Mouse (Mus musculus) MEL (cell line): ENCODE results near the gene Fam160a1. TPM values are rescaled to one million over a fixed set of nuclear protein-coding genes. Genes with fewer than 3 reads are reported as not detected.

Experiments used
- DNase-seq: peaks from one replicate; pipeline ENCODE4 v3.0.0; 2011; ENCODE audit warnings: low read depth, low spot score
- H3K27ac ChIP-seq: 2 replicates; pipeline ENCODE4 v1.5.1; 2012; ENCODE audit warnings: low read depth, mild to moderate bottlenecking, control low read depth, low read length, moderate library complexity; ENCODE audit not compliant: control insufficient read depth
- H3K27me3 ChIP-seq, 2 experiments: fragments of 150-350 bp in 1 of 2; sonication (generic) in 1 of 2; 2 replicates each; pipeline ENCODE4 v1.6.1; 2012; ENCODE audit warnings: low read length in 2 of 2, mild to moderate bottlenecking in 2 of 2, improper control_type of control experiment in 1 of 2, moderate library complexity in 1 of 2; ENCODE audit not compliant: insufficient read depth in 2 of 2, control insufficient read depth in 1 of 2
- H3K36me3 ChIP-seq, 2 experiments: 2 replicates each; pipeline ENCODE4 v1.6.1; 2012 to 2014; ENCODE audit warnings: low read length in 2 of 2, improper control_type of control experiment in 1 of 2, inconsistent platforms in 1 of 2, mild to moderate bottlenecking in 1 of 2; ENCODE audit not compliant: insufficient read depth in 2 of 2, control insufficient read depth in 1 of 2
- H3K4me1 ChIP-seq, 2 experiments: fragments of 150-350 bp in 1 of 2; sonication (generic) in 1 of 2; 2 replicates each; pipeline ENCODE4 v1.6.1; 2012; ENCODE audit warnings: low read length in 2 of 2, improper control_type of control experiment in 1 of 2, mild to moderate bottlenecking in 1 of 2; ENCODE audit not compliant: insufficient read depth in 2 of 2, control insufficient read depth in 1 of 2
- H3K4me3 ChIP-seq, 2 experiments: fragments of 150-350 bp in 1 of 2; sonication (generic) in 1 of 2; 2 replicates each; pipeline ENCODE4 v1.5.1; 2012; ENCODE audit warnings: low read depth in 2 of 2, low read length in 2 of 2, mild to moderate bottlenecking in 2 of 2, moderate library complexity in 2 of 2, control low read depth in 1 of 2, improper control_type of control experiment in 1 of 2; ENCODE audit not compliant: control insufficient read depth in 1 of 2, insufficient read depth in 1 of 2
- H3K79me2 ChIP-seq: 2 replicates; pipeline ENCODE4 v1.6.1; 2012; ENCODE audit warnings: mild to moderate bottlenecking, low read length, moderate library complexity; ENCODE audit not compliant: control insufficient read depth, poor library complexity, insufficient read depth
- H3K9ac ChIP-seq: 2 replicates; pipeline ENCODE4 v1.6.1; 2012; ENCODE audit warnings: low read depth, mild to moderate bottlenecking, control low read depth, low read length, moderate library complexity; ENCODE audit not compliant: control insufficient read depth, poor library complexity, severe bottlenecking
- H3K9me3 ChIP-seq: fragments of 150-350 bp; sonication (generic); replicated peaks from 2 replicates; pipeline ENCODE4 v1.6.1; 2012; ENCODE audit warnings: mild to moderate bottlenecking, low read length, improper control_type of control experiment, moderate library complexity; ENCODE audit not compliant: insufficient read depth
- CHD1 ChIP-seq: IDR thresholded peaks from 2 replicates; pipeline ENCODE4 v1.6.1; 2012; ENCODE audit warnings: low read depth, mild to moderate bottlenecking, inconsistent platforms, low read length, improper control_type of control experiment
- CHD2 ChIP-seq: IDR thresholded peaks from 2 replicates; pipeline ENCODE4 v1.6.1; 2011; ENCODE audit warnings: low read length, improper control_type of control experiment
- CTCF ChIP-seq, 3 experiments: IDR thresholded peaks in 2 of 3; conservative IDR thresholded peaks in 1 of 3; 2 replicates each; pipeline ENCODE4 v1.5.1; 2011 to 2012; ENCODE audit warnings: low read length in 3 of 3, low read depth in 2 of 3, mild to moderate bottlenecking in 2 of 3, improper control_type of control experiment in 1 of 3, inconsistent platforms in 1 of 3, mixed read lengths in 1 of 3, moderate library complexity in 1 of 3; ENCODE audit not compliant: control insufficient read depth in 1 of 3, insufficient read depth in 1 of 3, poor library complexity in 1 of 3, severe bottlenecking in 1 of 3
- ELF1 ChIP-seq: IDR thresholded peaks from 2 replicates; pipeline ENCODE4 v1.6.1; 2014; ENCODE audit warnings: low read depth, mild to moderate bottlenecking, inconsistent platforms, low read length, improper control_type of control experiment, moderate library complexity
- ETS1 ChIP-seq: IDR thresholded peaks from 2 replicates; pipeline ENCODE4 v1.6.1; 2012; ENCODE audit warnings: low read depth, mild to moderate bottlenecking, inconsistent platforms, low read length, improper control_type of control experiment, moderate library complexity
- GABPA ChIP-seq: IDR thresholded peaks from 2 replicates; pipeline ENCODE4 v1.6.1; 2012; ENCODE audit warnings: low read depth, mild to moderate bottlenecking, inconsistent platforms, low read length, improper control_type of control experiment, moderate library complexity
- GATA1 ChIP-seq: IDR thresholded peaks from 2 replicates; pipeline ENCODE4 v1.6.1; 2011; ENCODE audit warnings: low read depth, low read length, improper control_type of control experiment
- HCFC1 ChIP-seq: IDR thresholded peaks from 2 replicates; pipeline ENCODE4 v1.6.1; 2012; ENCODE audit warnings: low read depth, mild to moderate bottlenecking, inconsistent platforms, low read length, improper control_type of control experiment, moderate library complexity
- JUND ChIP-seq: IDR thresholded peaks from 2 replicates; pipeline ENCODE4 v1.6.1; 2011; ENCODE audit warnings: low read depth, mild to moderate bottlenecking, improper control_type of control experiment, low read length
- KAT2A ChIP-seq: conservative IDR thresholded peaks from 2 replicates; pipeline ENCODE4 v1.6.1; 2012; ENCODE audit warnings: low read depth, low read length, improper control_type of control experiment, inconsistent platforms
- MAFK ChIP-seq: IDR thresholded peaks from 2 replicates; pipeline ENCODE4 v1.6.1; 2011; ENCODE audit warnings: low read depth, mild to moderate bottlenecking, low read length, improper control_type of control experiment, borderline replicate concordance
- MAX ChIP-seq: IDR thresholded peaks from 2 replicates; pipeline ENCODE4 v1.6.1; 2011; ENCODE audit warnings: low read length, improper control_type of control experiment
- MEF2A ChIP-seq: IDR thresholded peaks from 2 replicates; pipeline ENCODE4 v1.6.1; 2014; ENCODE audit warnings: low read depth, mild to moderate bottlenecking, inconsistent platforms, low read length, improper control_type of control experiment; ENCODE audit not compliant: poor library complexity, insufficient replicate concordance, severe bottlenecking; ENCODE audit errors: extremely low read depth
- MXI1 ChIP-seq: IDR thresholded peaks from 2 replicates; pipeline ENCODE4 v1.6.1; 2011; ENCODE audit warnings: mild to moderate bottlenecking, low read depth, low read length, improper control_type of control experiment
- MYC ChIP-seq: IDR thresholded peaks from 2 replicates; pipeline ENCODE4 v1.6.1; 2011; ENCODE audit warnings: low read depth, mild to moderate bottlenecking, low read length, improper control_type of control experiment, moderate library complexity
- NRF1 ChIP-seq: IDR thresholded peaks from 2 replicates; pipeline ENCODE4 v1.6.1; 2014; ENCODE audit warnings: low read depth, mild to moderate bottlenecking, inconsistent platforms, low read length, improper control_type of control experiment, moderate library complexity; ENCODE audit not compliant: poor library complexity, insufficient read depth, severe bottlenecking
- POLR2AphosphoS2 ChIP-seq: IDR thresholded peaks from 2 replicates; pipeline ENCODE4 v1.6.1; 2011; ENCODE audit warnings: low read length, improper control_type of control experiment
- RAD21 ChIP-seq: IDR thresholded peaks from 2 replicates; pipeline ENCODE4 v1.6.1; 2011; ENCODE audit warnings: mild to moderate bottlenecking, low read depth, low read length, improper control_type of control experiment
- RCOR1 ChIP-seq: IDR thresholded peaks from 2 replicates; pipeline ENCODE4 v1.6.1; 2012; ENCODE audit warnings: low read depth, mild to moderate bottlenecking, inconsistent platforms, low read length, improper control_type of control experiment
- TAL1 ChIP-seq: IDR thresholded peaks from 2 replicates; pipeline ENCODE4 v1.6.1; 2012; ENCODE audit warnings: mild to moderate bottlenecking, inconsistent platforms, low read length, moderate library complexity, mixed read lengths
- USF1 ChIP-seq: IDR thresholded peaks from 2 replicates; pipeline ENCODE4 v1.6.1; 2014; ENCODE audit warnings: low read depth, mild to moderate bottlenecking, inconsistent platforms, low read length, improper control_type of control experiment, moderate library complexity
- ZC3H11A ChIP-seq: IDR thresholded peaks from 2 replicates; pipeline ENCODE4 v1.6.1; 2012; ENCODE audit warnings: low read depth, mild to moderate bottlenecking, inconsistent platforms, low read length, improper control_type of control experiment
- ZMIZ1 ChIP-seq: IDR thresholded peaks from 2 replicates; pipeline ENCODE4 v1.6.1; 2012; ENCODE audit warnings: low read depth, mild to moderate bottlenecking, inconsistent platforms, low read length, improper control_type of control experiment, moderate library complexity
- polyA plus RNA-seq, 2 experiments: library from polyadenylated mRNA; stranded (reverse) in 1 of 2; unstranded in 1 of 2; fragments of >175 nt in 1 of 2; fragments of >200 nt in 1 of 2; gene quantifications; 2 replicates each; pipeline versions ENCODE4 v1.2.1 to v1.2.4; 2012; ENCODE audit warnings: low replicate concordance in 2 of 2, low read depth in 1 of 2; ENCODE audit not compliant: insufficient read length in 2 of 2, insufficient read depth in 1 of 2, missing spikeins in 1 of 2
- total RNA-seq: library from RNA; depleted of rRNA; stranded (reverse); fragments of 300-350 nt; gene quantifications from 2 replicates; pipeline ENCODE4 v1.2.3, GENCODE M21; 2012

Fam160a1 gene
- total and polyA plus RNA-seq, 3 experiments, result not detected

GRCm38 (mm10) chr3:85693013-85693412 lies 124.1 kb downstream of the Fam160a1 start:
- no peaks in the 10 kb centered on the region for H3K4me1 ChIP-seq
- DNase-seq, result no peak
- no peak overlapping the region for H3K9ac ChIP-seq
- H3K27ac ChIP-seq, result no peak overlapping the region
- TF ChIP-seq ETS1, result no peak
- TF ChIP-seq CHD1, result no peak
- TF ChIP-seq GABPA, result no peak
- TF ChIP-seq NRF1, result no peak
- no peak for TF ChIP-seq MAX
- no peak for TF ChIP-seq MXI1
- no peak for TF ChIP-seq ZC3H11A
- TF ChIP-seq RAD21, result no peak
- no peaks in the 10 kb centered on the region for H3K9me3 ChIP-seq
- H3K27me3 ChIP-seq, result peaks cover 0 to 4% of the 10 kb centered on the region in 2 experiments; a peak in 3 of 4 replicates
- no peaks in the 10 kb centered on the region for H3K79me2 ChIP-seq
- H3K36me3 ChIP-seq, result no peaks in the 10 kb centered on the region
- no peak overlapping the region for H3K4me3 ChIP-seq

GRCm38 (mm10) chr3:85691134-85691533 lies 126.0 kb downstream of the Fam160a1 start:
- Histone ChIP-seq H3K36me3 (no peaks in the 10 kb centered on the region), H3K27ac (no peak overlapping the region), H3K79me2 (no peaks in the 10 kb centered on the region), H3K4me3 (no peak overlapping the region), H3K27me3 (peaks cover 0 to 6% of the 10 kb centered on the region in 2 experiments; a peak in 3 of 4 replicates), H3K4me1 (no peaks in the 10 kb centered on the region), H3K9me3 (no peaks in the 10 kb centered on the region), H3K9ac (no peak overlapping the region)
- no peak for DNase-seq
- TF ChIP-seq RAD21 (no peak), ZMIZ1 (no peak)
- TF ChIP-seq, all 39 proteins: peak for 0

GRCm38 (mm10) chr3:85688341-85688740 lies 128.8 kb downstream of the Fam160a1 start:
- DNase-seq, result no peak
- Histone ChIP-seq H3K79me2 (no peaks in the 10 kb centered on the region), H3K9me3 (no peaks in the 10 kb centered on the region), H3K27ac (no peak overlapping the region), H3K9ac (no peak overlapping the region), H3K4me3 (no peak overlapping the region), H3K36me3 (no peaks in the 10 kb centered on the region), H3K4me1 (no peaks in the 10 kb centered on the region), H3K27me3 (peaks cover 0 to 3% of the 10 kb centered on the region in 2 experiments; a peak in 2 of 4 replicates)
- TF ChIP-seq MYC (no peak), KAT2A (no peak), CHD2 (no peak), MAFK (no peak), NRF1 (no peak), CTCF (IDR thresholded peaks at IDR 0.05 in 2 of 3, conservative IDR thresholded peaks at IDR 0.05 in 1 of 3; ENCODE audit: control insufficient read depth in 1 of 3, insufficient read depth in 1 of 3, low read depth in 2 of 3, low read length in 3 of 3, poor library complexity in 1 of 3, severe bottlenecking in 1 of 3) (no peak), HCFC1 (no peak), ELF1 (no peak), MEF2A (no peak), GATA1 (no peak), ETS1 (no peak), TAL1 (no peak), POLR2AphosphoS2 (no peak), MXI1 (no peak), JUND (no peak), RCOR1 (no peak), USF1 (no peak)
